Mouse (Mus musculus): ENCODE measurements at regions not wholly inside any gene's neighbourhood (a gene's known extent, or its start where the extent isn't known, plus 50 kb on each side); places are given as distances from the start of the nearest gene placed in this dataset.

- no peak for TF ChIP-seq CTCF (IDR thresholded peaks at IDR 0.05; ENCODE audit: extremely low read depth, insufficient read depth, low read length)
- TF ChIP-seq POLR2A (IDR thresholded peaks at IDR 0.05; ENCODE audit: extremely low read depth, insufficient read depth, low read length) = no peak
These were observed 162.2 kb upstream of the Nxpe4 start for GRCm38 (mm10) chr9:47999632-48000031.
